Mouse (Mus musculus): ENCODE results near the gene En2. TPM values are rescaled to one million over a fixed set of nuclear protein-coding genes. Genes with fewer than 3 reads are reported as not detected.

The En2 gene
- polyA plus RNA-seq, 1 experiment from 2014 or later = not detected

DNA sequence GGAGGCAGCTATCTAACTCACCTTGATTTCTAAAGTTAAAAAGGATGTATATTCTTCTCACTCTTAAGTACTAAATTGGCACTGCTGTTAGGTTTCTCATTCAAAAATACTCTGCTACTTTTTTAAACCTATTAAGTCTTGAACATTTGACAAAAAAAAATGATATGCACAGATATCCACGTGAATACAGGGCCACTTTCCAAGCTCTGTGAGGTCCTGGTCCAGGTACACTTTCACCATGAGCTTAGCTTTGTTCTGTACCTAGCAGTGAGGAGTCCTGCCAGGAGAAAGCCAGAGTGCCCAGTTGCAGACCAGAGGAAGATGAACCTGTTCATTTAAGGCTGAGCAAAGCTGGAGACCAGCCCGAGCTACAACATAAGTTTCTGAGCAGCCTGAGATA lies 47.9 kb downstream of the En2 start:
- no peaks in the 10 kb centered on the region for H3K36me3 ChIP-seq
- no peaks in the 10 kb centered on the region for H3K9me3 ChIP-seq (replicated peaks)
- H3K4me3 ChIP-seq (replicated peaks) = no peak overlapping the region
- DNase-seq (no peak), ATAC-seq (ENCODE audit: low read depth) (no peak)
- no peak overlapping the region for H3K4me2 ChIP-seq
- no peak overlapping the region for H3K9ac ChIP-seq
- peaks cover 67% of the 10 kb centered on the region for H3K27me3 ChIP-seq
- no peak overlapping the region for H3K27ac ChIP-seq
- H3K4me1 ChIP-seq (replicated peaks) = peaks cover 5% of the 10 kb centered on the region; the same call in 1 of the 2 replicates
- WGBS (ENCODE audit: insufficient replicate concordance) = 34% methylated on average over 2 of the region's 2 CpGs

DNA sequence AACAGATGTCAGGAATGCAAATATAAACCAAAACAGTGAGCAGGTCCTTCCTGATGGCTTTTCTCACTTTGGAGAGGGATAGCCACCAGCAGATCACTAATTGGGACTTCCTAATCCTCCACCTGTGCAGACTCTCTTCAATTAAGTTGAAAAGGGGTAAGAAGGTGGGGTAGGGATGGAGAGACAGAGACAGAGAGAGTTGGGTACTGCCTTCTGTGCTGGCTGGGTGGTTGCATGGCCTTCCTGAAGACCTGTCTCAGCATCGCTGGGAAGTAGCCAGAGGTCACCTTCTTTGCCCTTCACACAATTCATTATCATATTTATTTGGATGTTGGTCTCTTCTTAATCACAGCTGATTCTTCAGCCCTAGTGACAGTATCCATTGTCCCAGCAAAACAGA lies 54.1 kb downstream of the En2 start:
- Histone ChIP-seq H3K9ac (no peak overlapping the region), H3K4me3 (replicated peaks) (no peak overlapping the region), H3K27ac (no peak overlapping the region), H3K4me2 (no peak overlapping the region), H3K36me3 (no peaks in the 10 kb centered on the region), H3K4me1 (replicated peaks) (no peaks in the 10 kb centered on the region), H3K27me3 (peaks cover 12% of the 10 kb centered on the region), H3K9me3 (replicated peaks) (no peaks in the 10 kb centered on the region)
- no peak for ATAC-seq (ENCODE audit: low read depth)
- no peak for DNase-seq
- WGBS (ENCODE audit: insufficient replicate concordance) = 88% methylated on average over 1 of the region's 1 CpGs

Other genes starting within 250 kb of the En2 start
- 43.6 and 48.7 TPM in 2 replicates for gene Insig1, start 94.3 kb upstream of the En2 start, polyA plus RNA-seq (2015; fragmentation: Nextera tagmentation; extraction: Ambion mirVana)
- 0.03 TPM in 1 of 2 replicates, not detected in the other for gene Cnpy1, start 80.1 kb downstream of the En2 start, polyA plus RNA-seq (2015; fragmentation: Nextera tagmentation; extraction: Ambion mirVana)
- gene Rbm33, start 151.4 kb downstream of the En2 start, polyA plus RNA-seq (2015; fragmentation: Nextera tagmentation; extraction: Ambion mirVana) = 5.7 and 7.3 TPM in 2 replicates

Measured in liver, embryonic 13.5 days (tissue).